Mouse (Mus musculus) kidney, postnatal 0 days (tissue): ENCODE measurements around the gene Disp3. TPM values are rescaled to one million over a fixed set of nuclear protein-coding genes. Genes with fewer than 3 reads are reported as not detected.

ENCODE experiments used
- ATAC-seq: fragments of 200-750 bp; cut with Nextera tagmentation; replicated peaks from 2 replicates; pipeline ENCODE4 v1.8.0; 2017; ENCODE audit warnings: low read depth, moderate number of reproducible peaks, moderate TSS enrichment, moderate library complexity; ENCODE audit not compliant: low FRiP score
- DNase-seq: peaks from one replicate; pipeline ENCODE4 v3.0.0-alpha.2; 2016; ENCODE audit warnings: low spot score
- H3K27ac ChIP-seq: fragments of 300-500 bp; sonication (generic); 2 replicates; pipeline ENCODE4 v1.5.1; 2014; ENCODE audit warnings: mild to moderate bottlenecking
- H3K27me3 ChIP-seq: fragments of 300-500 bp; sonication (generic); 2 replicates; pipeline ENCODE4 v1.6.1; 2014; ENCODE audit warnings: low read length, mixed read lengths; ENCODE audit not compliant: insufficient read depth
- H3K36me3 ChIP-seq: fragments of 300-500 bp; sonication (generic); 2 replicates; pipeline ENCODE4 v1.6.1; 2014; ENCODE audit warnings: low read length, mixed read lengths; ENCODE audit not compliant: insufficient read depth
- H3K4me1 ChIP-seq: fragments of 300-500 bp; sonication (generic); replicated peaks from 2 replicates; pipeline ENCODE4 v1.6.1; 2014; ENCODE audit warnings: antibody characterized with exemption, low read length, mixed read lengths; ENCODE audit not compliant: insufficient read depth
- H3K4me2 ChIP-seq: fragments of 300-500 bp; sonication (generic); 2 replicates; pipeline ENCODE4 v1.6.1; 2014; ENCODE audit warnings: mild to moderate bottlenecking, low read length, moderate library complexity, mixed read lengths
- H3K4me3 ChIP-seq: fragments of 300-500 bp; sonication (generic); replicated peaks from 2 replicates; pipeline ENCODE4 v1.5.1; 2014; ENCODE audit warnings: low read depth, low read length
- H3K9ac ChIP-seq: fragments of 300-500 bp; sonication (generic); 2 replicates; pipeline ENCODE4 v1.6.1; 2014; ENCODE audit warnings: low read depth, low read length
- H3K9me3 ChIP-seq: fragments of 300-500 bp; sonication (generic); replicated peaks from 2 replicates; pipeline ENCODE4 v1.6.1; 2016; ENCODE audit warnings: low read length, inconsistent platforms, mixed read lengths
- CTCF ChIP-seq: IDR thresholded peaks from 2 replicates; pipeline ENCODE4 v1.5.1; 2016; ENCODE audit warnings: antibody characterized with exemption, low read depth, mild to moderate bottlenecking, moderate library complexity
- WGBS: fragments of 180-500 bp; shearing (Covaris S2); extraction: QIAGEN DNeasy Blood & Tissue Kit; methylation state at CpG from one replicate; pipeline ENCODE4 v1.1.7; 2014; 5-methylcytosine and 5-hydroxymethylcytosine counted together
- polyA plus RNA-seq: library from polyadenylated mRNA; unstranded; fragments of >200 nt; fragmentation: Nextera tagmentation; extraction: Ambion mirVana; gene quantifications from 2 replicates; pipeline ENCODE4 v1.2.1, GENCODE M21; 2015

Disp3 gene
- polyA plus RNA-seq, 1 experiment from 2014 or later = 0.21 TPM

- Histone ChIP-seq H3K9ac (no peak overlapping the region), H3K4me3 (no peak overlapping the region), H3K4me2 (no peak overlapping the region), H3K4me1 (0 out of 2 replicates have a peak, but pooled peaks cover 2% of the 10 kb centered on the region), H3K36me3 (no peaks in the 10 kb centered on the region), H3K27ac (no peak overlapping the region), H3K27me3 (0 out of 2 replicates have a peak, but pooled peaks cover 3% of the 10 kb centered on the region), H3K9me3 (no peaks in the 10 kb centered on the region)
- no peak for TF ChIP-seq CTCF
- ATAC-seq (no peak), DNase-seq (no peak)
- WGBS = 86% methylated on average over 3 of the region's 3 CpGs
Measured at GRCm38 (mm10) chr4:148325951-148326350, 38.2 kb upstream of the Disp3 start.

- WGBS = 33% methylated on average over 2 of the region's 2 CpGs
- no peak for ATAC-seq
- H3K27ac ChIP-seq = no peak overlapping the region
Measured at GRCm38 (mm10) chr4:148325057-148325456, 37.3 kb upstream of the Disp3 start.

GRCm38 (mm10) chr4:148322152-148322551, 34.4 kb upstream of the Disp3 start:
- Histone ChIP-seq H3K4me3 (no peak overlapping the region), H3K4me1 (no peaks in the 10 kb centered on the region), H3K9me3 (no peaks in the 10 kb centered on the region), H3K4me2 (no peak overlapping the region), H3K36me3 (no peaks in the 10 kb centered on the region), H3K9ac (no peak overlapping the region), H3K27me3 (0 out of 2 replicates have a peak, but pooled peaks cover 3% of the 10 kb centered on the region), H3K27ac (no peak overlapping the region)
- 16% methylated on average over 10 of the region's 10 CpGs for WGBS
- no peak for DNase-seq
- no peak for TF ChIP-seq CTCF
- ATAC-seq = no peak

More at GRCm38 (mm10) chr4:148325057-148325456, 37.3 kb upstream of the Disp3 start:
- DNase-seq = no peak
- no peaks in the 10 kb centered on the region for H3K36me3 ChIP-seq
- TF ChIP-seq CTCF = no peak
- H3K4me2 ChIP-seq = no peak overlapping the region
- no peak overlapping the region for H3K4me3 ChIP-seq
- 0 out of 2 replicates have a peak, but pooled peaks cover 3% of the 10 kb centered on the region for H3K27me3 ChIP-seq
- H3K4me1 ChIP-seq = 0 out of 2 replicates have a peak, but pooled peaks cover 2% of the 10 kb centered on the region
- no peaks in the 10 kb centered on the region for H3K9me3 ChIP-seq
- no peak overlapping the region for H3K9ac ChIP-seq

GRCm38 (mm10) chr4:148319366-148319765, 31.6 kb upstream of the Disp3 start:
- no peak for ATAC-seq
- Histone ChIP-seq H3K4me3 (no peak overlapping the region), H3K27ac (no peak overlapping the region), H3K36me3 (no peaks in the 10 kb centered on the region), H3K4me2 (no peak overlapping the region), H3K27me3 (0 out of 2 replicates have a peak, but pooled peaks cover 3% of the 10 kb centered on the region), H3K9ac (no peak overlapping the region), H3K4me1 (no peaks in the 10 kb centered on the region), H3K9me3 (no peaks in the 10 kb centered on the region)
- WGBS = 64% methylated on average over 12 of the region's 12 CpGs
- TF ChIP-seq CTCF = no peak
- no peak for DNase-seq

- H3K9ac ChIP-seq = no peak overlapping the region
- no peak overlapping the region for H3K4me2 ChIP-seq
- no peak for TF ChIP-seq CTCF
- no peaks in the 10 kb centered on the region for H3K27me3 ChIP-seq
- DNase-seq (no peak), ATAC-seq (no peak)
- 73% methylated on average over 16 of the region's 16 CpGs for WGBS
- H3K4me3 ChIP-seq = no peak overlapping the region
- H3K27ac ChIP-seq = no peak overlapping the region
- no peaks in the 10 kb centered on the region for H3K9me3 ChIP-seq
- no peaks in the 10 kb centered on the region for H3K36me3 ChIP-seq
- no peaks in the 10 kb centered on the region for H3K4me1 ChIP-seq
Measured at GRCm38 (mm10) chr4:148315377-148316175, 27.8 kb upstream of the Disp3 start.

- H3K36me3 ChIP-seq = no peaks in the 10 kb centered on the region
- H3K4me2 ChIP-seq = no peak overlapping the region
- no peak overlapping the region for H3K27ac ChIP-seq
- DNase-seq (no peak), ATAC-seq (no peak)
- H3K4me3 ChIP-seq = no peak overlapping the region
- 66% methylated on average over 10 of the region's 10 CpGs for WGBS
- no peak overlapping the region for H3K9ac ChIP-seq
- H3K27me3 ChIP-seq = no peaks in the 10 kb centered on the region
- no peaks in the 10 kb centered on the region for H3K9me3 ChIP-seq
- no peak for TF ChIP-seq CTCF
- no peaks in the 10 kb centered on the region for H3K4me1 ChIP-seq
Measured at GRCm38 (mm10) chr4:148314396-148314795, 26.6 kb upstream of the Disp3 start.
